Mouse (Mus musculus) liver, embryonic 11.5 days (tissue): ENCODE data around the gene Susd4. TPM values are rescaled to one million over a fixed set of nuclear protein-coding genes. Genes with fewer than 3 reads are reported as not detected.

ENCODE experiments used
- ATAC-seq: fragments of 200-750 bp; cut with Nextera tagmentation; replicated peaks from 2 replicates; pipeline ENCODE4 v1.8.0; 2017; ENCODE audit warnings: moderate number of reproducible peaks, mild to moderate bottlenecking, moderate TSS enrichment, moderate library complexity; ENCODE audit not compliant: low FRiP score
- DNase-seq: peaks from one replicate; pipeline ENCODE4 v3.0.0-alpha.2; 2017; ENCODE audit warnings: low spot score
- H3K27ac ChIP-seq: fragments of 300-500 bp; sonication (generic); 2 replicates; pipeline ENCODE4 v1.5.1; 2014; ENCODE audit warnings: mild to moderate bottlenecking, low read depth, low read length, control low read depth
- H3K27me3 ChIP-seq: fragments of 300-500 bp; sonication (generic); replicated peaks from 2 replicates; pipeline ENCODE4 v1.6.1; 2014; ENCODE audit warnings: low read length, mixed read lengths; ENCODE audit not compliant: control insufficient read depth, insufficient read depth
- H3K36me3 ChIP-seq: fragments of 300-500 bp; sonication (generic); 2 replicates; pipeline ENCODE4 v1.6.1; 2014; ENCODE audit warnings: mild to moderate bottlenecking, low read length, moderate library complexity, mixed read lengths; ENCODE audit not compliant: control insufficient read depth, insufficient read depth
- H3K4me1 ChIP-seq: fragments of 300-500 bp; sonication (generic); replicated peaks from 2 replicates; pipeline ENCODE4 v1.6.1; 2014; ENCODE audit warnings: low read length, mixed read lengths; ENCODE audit not compliant: control insufficient read depth, insufficient read depth
- H3K4me2 ChIP-seq: fragments of 300-500 bp; sonication (generic); 2 replicates; pipeline ENCODE4 v1.6.1; 2014; ENCODE audit warnings: mild to moderate bottlenecking, control low read depth, moderate library complexity
- H3K4me3 ChIP-seq: fragments of 300-500 bp; sonication (generic); 2 replicates; pipeline ENCODE4 v1.5.1; 2014; ENCODE audit warnings: low read depth, low read length, control low read depth
- H3K9ac ChIP-seq: fragments of 300-500 bp; sonication (generic); 2 replicates; pipeline ENCODE4 v1.6.1; 2014; ENCODE audit warnings: low read depth, low read length, control low read depth
- H3K9me3 ChIP-seq: fragments of 300-500 bp; sonication (generic); 2 replicates; pipeline ENCODE4 v1.6.1; 2016; ENCODE audit warnings: low read length, inconsistent platforms, mixed read lengths; ENCODE audit not compliant: control insufficient read depth
- WGBS: fragments of 180-500 bp; shearing (Covaris S2); extraction: QIAGEN DNeasy Blood & Tissue Kit; methylation state at CpG from one replicate; pipeline ENCODE4 v1.1.7; 2014; 5-methylcytosine and 5-hydroxymethylcytosine counted together
- polyA plus RNA-seq: library from polyadenylated mRNA; unstranded; fragments of >200 nt; fragmentation: Nextera tagmentation; extraction: Ambion mirVana; gene quantifications from 2 replicates; pipeline ENCODE4 v1.2.1, GENCODE M21; 2014

Gene Susd4
- polyA plus RNA-seq, 1 experiment from 2014 or later = 4.6 TPM

DNA sequence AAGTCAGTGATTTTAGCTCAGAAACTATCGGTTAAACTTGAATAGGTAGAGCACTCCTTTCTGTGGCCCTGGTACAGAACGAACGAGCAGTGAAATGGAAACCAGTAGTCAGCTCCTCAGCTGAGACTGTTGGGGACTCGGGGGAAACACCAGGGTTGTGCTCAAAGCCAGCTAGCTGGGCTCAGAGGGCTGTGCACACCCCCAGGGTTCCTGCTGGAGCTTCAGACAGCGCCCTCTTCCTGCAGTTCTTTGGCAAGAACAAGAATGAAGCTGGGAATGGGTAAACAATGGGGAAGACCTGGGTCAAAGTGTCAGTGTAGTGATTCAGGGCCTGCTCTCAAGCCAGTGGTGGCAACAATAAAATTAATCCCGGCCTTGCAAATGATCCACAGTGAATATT, 88.5 kb downstream of the Susd4 start:
- DNase-seq = no peak
- no peak for ATAC-seq
- Histone ChIP-seq H3K4me1 (no peaks in the 10 kb centered on the region), H3K9ac (no peak overlapping the region), H3K9me3 (no peaks in the 10 kb centered on the region), H3K36me3 (no peaks in the 10 kb centered on the region), H3K4me2 (no peak overlapping the region), H3K27ac (no peak overlapping the region), H3K4me3 (no peak overlapping the region), H3K27me3 (no peaks in the 10 kb centered on the region)
- WGBS = 65% methylated on average over 6 of the region's 6 CpGs

DNA sequence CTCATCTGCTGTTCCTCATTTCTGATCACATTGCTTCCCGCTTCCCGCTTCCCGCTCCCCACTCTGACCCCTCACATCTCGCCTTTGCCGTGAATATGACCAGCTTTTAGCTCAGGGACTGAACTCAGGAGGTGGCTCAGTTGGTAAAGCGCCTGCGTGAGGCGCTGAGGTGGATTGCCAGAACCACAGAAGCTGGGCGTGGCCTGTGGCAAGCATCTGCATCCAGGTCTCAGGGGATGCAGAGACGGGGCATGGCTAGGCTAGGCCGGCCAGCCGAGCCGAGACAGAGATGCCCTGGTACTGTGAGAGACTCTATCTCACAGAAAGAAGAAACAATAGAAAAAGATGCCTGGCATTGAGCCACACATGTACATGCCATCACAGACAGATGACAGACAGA, 93.0 kb downstream of the Susd4 start:
- Histone ChIP-seq H3K27ac (no peak overlapping the region), H3K9me3 (no peaks in the 10 kb centered on the region), H3K4me1 (no peaks in the 10 kb centered on the region), H3K4me3 (no peak overlapping the region), H3K9ac (no peak overlapping the region), H3K36me3 (no peaks in the 10 kb centered on the region), H3K4me2 (no peak overlapping the region), H3K27me3 (no peaks in the 10 kb centered on the region)
- 76% methylated on average over 13 of the region's 13 CpGs for WGBS
- ATAC-seq (no peak), DNase-seq (no peak)

DNA sequence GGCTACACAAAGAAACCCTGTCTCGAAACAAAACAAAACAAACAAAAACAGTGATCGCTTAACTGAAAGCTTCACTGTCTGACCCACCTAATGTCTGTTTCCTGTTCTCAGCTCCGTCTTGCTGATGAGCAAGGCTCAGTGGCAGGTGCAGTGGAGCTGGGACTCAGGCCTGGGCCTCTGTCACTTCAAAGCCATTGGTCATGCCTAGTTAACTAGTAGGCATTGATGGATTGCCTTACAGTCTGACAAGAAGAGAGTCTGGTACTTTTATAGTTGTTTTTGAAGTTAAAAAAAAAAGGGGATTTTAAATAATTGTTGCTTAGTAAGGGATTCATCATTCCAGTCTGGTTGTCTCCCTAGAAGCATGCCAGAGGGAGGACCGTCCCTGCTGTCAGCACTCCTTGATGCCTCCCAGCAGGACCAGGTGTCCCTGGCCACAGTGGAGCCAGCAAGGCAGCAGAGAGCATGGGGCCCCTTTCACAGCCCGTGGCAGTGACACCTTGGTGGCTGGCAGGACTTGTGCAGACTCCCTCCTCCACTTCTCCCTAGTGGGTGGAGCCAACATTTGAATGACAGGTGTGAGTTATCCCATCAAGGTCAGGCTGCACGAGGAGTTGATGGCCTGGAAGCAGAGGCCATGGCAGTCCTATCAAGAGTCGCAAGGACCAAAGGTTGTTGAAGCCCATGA, 98.2 kb downstream of the Susd4 start:
- DNase-seq (no peak), ATAC-seq (no peak)
- Histone ChIP-seq H3K4me2 (no peak overlapping the region), H3K36me3 (no peaks in the 10 kb centered on the region), H3K4me3 (no peak overlapping the region), H3K27me3 (no peaks in the 10 kb centered on the region), H3K27ac (no peak overlapping the region), H3K9me3 (no peaks in the 10 kb centered on the region), H3K9ac (no peak overlapping the region), H3K4me1 (no peaks in the 10 kb centered on the region)
- WGBS = 50% methylated on average over 7 of the region's 7 CpGs

DNA sequence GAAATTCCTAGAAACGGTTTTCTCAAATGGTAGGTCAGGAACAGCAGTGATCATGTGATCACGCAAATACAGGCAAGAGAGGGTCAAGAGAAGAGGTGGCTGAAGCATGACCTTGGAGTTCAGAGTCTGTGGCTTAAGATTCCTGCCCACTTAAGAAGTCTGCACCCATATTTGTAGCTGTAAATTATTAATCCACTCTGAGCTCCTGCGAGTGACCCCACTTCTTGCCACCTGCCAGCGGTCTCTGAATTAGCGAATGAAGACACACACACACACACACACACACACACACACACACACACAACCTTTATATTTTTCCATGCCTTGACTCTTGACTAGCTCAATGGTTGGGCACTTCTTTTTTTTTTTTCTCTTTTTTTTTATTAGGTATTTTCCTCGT, 99.7 kb downstream of the Susd4 start:
- H3K4me3 ChIP-seq = no peak overlapping the region
- no peak overlapping the region for H3K4me2 ChIP-seq
- H3K27ac ChIP-seq = no peak overlapping the region
- no peaks in the 10 kb centered on the region for H3K27me3 ChIP-seq
- no peaks in the 10 kb centered on the region for H3K36me3 ChIP-seq
- no peak overlapping the region for H3K9ac ChIP-seq
- H3K9me3 ChIP-seq = no peaks in the 10 kb centered on the region
- no peak for ATAC-seq
- DNase-seq = no peak
- no peaks in the 10 kb centered on the region for H3K4me1 ChIP-seq
- WGBS = 90% methylated on average over 6 of the region's 6 CpGs

DNA sequence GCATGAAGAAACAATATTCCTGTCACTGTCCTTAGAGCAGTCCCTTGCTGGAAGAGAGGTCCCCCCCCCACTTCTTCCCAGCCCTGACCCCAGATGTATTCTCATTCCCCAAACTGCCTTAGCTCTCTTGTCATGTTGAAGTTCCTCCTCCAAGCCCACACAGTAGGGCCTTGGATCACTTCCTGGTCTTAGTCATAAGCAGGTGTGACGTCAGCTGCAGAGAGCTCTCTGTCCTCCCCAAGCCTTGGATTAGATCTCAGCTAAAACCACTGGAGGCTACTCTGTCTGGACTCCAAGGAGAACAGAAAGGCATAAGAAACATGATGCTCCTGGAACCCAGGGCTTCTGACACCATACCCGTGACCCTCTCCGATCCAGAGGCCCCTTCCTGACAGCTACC, 104.2 kb downstream of the Susd4 start:
- Histone ChIP-seq H3K4me3 (no peak overlapping the region), H3K9me3 (peaks cover 4% of the 10 kb centered on the region; the same call in 1 of the 2 replicates), H3K4me1 (0 out of 2 replicates have a peak, but pooled peaks cover 2% of the 10 kb centered on the region), H3K4me2 (no peak overlapping the region), H3K27me3 (no peaks in the 10 kb centered on the region), H3K27ac (no peak overlapping the region), H3K9ac (no peak overlapping the region), H3K36me3 (no peaks in the 10 kb centered on the region)
- WGBS = 80% methylated on average over 3 of the region's 3 CpGs
- DNase-seq = no peak
- ATAC-seq = no peak

DNA sequence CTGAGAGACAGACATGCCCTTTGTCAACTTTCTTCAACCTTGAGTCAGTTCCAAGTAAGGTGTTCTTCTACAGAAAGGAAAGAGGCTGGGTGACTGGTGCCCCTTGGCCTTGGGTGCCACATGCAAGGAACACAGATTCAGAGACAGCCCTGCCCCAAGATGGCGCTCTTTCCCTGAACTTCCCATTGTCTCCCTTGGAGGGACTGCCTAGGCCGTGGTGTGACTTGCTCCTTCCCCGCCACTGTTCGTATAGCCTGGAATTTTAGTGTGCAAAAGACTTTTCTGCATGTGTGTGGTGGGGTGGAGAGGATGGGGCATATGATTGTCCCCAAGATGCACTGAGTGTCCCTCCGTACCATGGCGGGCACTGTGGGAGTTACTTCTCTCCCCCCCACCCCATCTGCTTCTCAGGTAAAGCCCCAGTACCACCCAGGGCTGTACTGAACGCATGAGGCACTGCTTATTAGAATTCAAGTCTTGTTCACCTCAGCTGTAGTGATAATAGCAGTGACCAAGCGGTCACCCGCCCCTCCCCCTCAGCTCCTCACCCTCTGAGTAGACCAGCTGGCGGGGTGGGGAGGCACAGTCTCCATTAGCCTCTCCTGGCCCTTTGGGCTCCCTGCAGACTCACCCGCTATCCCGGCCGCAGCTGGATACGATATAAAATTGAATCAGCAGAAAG, 104.9 kb downstream of the Susd4 start:
- Histone ChIP-seq H3K4me2 (no peak overlapping the region), H3K36me3 (no peaks in the 10 kb centered on the region), H3K27ac (no peak overlapping the region), H3K4me3 (no peak overlapping the region), H3K4me1 (0 out of 2 replicates have a peak, but pooled peaks cover 2% of the 10 kb centered on the region), H3K27me3 (no peaks in the 10 kb centered on the region), H3K9ac (no peak overlapping the region), H3K9me3 (peaks cover 4% of the 10 kb centered on the region; the same call in 1 of the 2 replicates)
- ATAC-seq = no peak
- WGBS = 66% methylated on average over 14 of the region's 14 CpGs
- no peak for DNase-seq

DNA sequence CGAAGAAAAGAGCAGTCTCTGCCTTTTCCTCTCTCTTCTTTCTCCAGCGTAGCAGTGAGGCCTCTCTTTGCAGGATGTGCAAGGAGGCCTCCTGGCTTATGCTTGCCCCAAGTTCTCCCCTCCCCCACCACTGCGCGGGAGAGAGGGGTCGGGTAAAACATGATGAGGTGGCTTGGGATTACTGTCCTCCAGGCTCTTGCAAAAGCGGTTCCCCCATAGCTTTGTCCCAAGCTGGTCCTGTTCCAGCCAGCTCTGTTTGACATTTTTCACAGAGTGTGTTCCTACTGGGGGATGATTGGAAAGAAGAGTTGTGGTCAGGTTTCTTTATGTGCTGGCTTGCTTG, 105.4 kb downstream of the Susd4 start:
- Histone ChIP-seq H3K27me3 (no peaks in the 10 kb centered on the region), H3K27ac (no peak overlapping the region), H3K4me1 (0 out of 2 replicates have a peak, but pooled peaks cover 2% of the 10 kb centered on the region), H3K4me2 (no peak overlapping the region), H3K9me3 (peaks cover 4% of the 10 kb centered on the region; the same call in 1 of the 2 replicates), H3K4me3 (no peak overlapping the region), H3K9ac (no peak overlapping the region), H3K36me3 (no peaks in the 10 kb centered on the region)
- DNase-seq (no peak), ATAC-seq (no peak)
- WGBS = 42% methylated on average over 6 of the region's 6 CpGs

DNA sequence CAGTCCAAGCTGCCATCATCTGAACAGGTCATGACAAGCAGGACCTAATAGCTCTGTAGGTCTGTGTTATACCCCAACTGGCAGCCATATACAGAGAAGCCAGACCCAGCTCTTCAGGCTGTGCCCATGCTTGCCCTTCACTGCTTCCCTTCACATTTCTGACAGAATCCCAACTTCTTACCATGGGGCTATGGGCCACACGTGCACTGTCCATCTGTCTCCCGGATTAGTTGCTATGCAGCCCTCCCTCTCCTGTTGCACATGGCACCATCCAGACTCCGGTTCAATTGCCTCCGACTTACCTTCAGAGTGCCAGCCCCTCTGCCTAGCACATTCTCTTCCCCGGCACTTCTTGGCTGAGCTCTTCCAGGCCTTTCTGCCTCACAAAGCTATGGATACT, 114.5 kb downstream of the Susd4 start:
- no peaks in the 10 kb centered on the region for H3K27me3 ChIP-seq
- DNase-seq = no peak
- no peak overlapping the region for H3K4me2 ChIP-seq
- H3K27ac ChIP-seq = no peak overlapping the region
- WGBS = 87% methylated on average over 5 of the region's 5 CpGs
- H3K9me3 ChIP-seq = no peaks in the 10 kb centered on the region
- H3K4me1 ChIP-seq = no peaks in the 10 kb centered on the region
- no peak overlapping the region for H3K4me3 ChIP-seq
- H3K36me3 ChIP-seq = no peaks in the 10 kb centered on the region
- no peak overlapping the region for H3K9ac ChIP-seq
- no peak for ATAC-seq

DNA sequence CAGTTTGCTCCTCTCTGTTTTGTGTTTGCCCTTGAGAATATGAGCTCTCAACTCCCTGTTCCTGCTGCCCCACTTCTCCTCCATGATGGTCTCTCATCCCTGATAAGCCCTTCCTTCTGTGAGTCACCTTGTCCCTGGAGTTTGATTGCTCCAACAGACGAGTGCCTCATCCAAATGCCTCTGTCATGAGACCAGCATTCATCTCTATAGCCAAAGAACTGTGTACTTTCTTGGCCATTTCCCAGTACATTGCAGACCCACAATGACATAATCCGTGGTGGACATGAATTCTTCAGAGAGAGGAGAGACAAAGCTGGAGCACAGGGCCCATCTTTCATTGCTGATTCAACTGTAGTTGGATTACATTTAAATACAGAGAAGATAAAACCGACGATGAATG, 115.1 kb downstream of the Susd4 start:
- Histone ChIP-seq H3K9me3 (no peaks in the 10 kb centered on the region), H3K27ac (no peak overlapping the region), H3K36me3 (no peaks in the 10 kb centered on the region), H3K4me3 (no peak overlapping the region), H3K27me3 (no peaks in the 10 kb centered on the region), H3K9ac (no peak overlapping the region), H3K4me2 (no peak overlapping the region), H3K4me1 (no peaks in the 10 kb centered on the region)
- WGBS = 78% methylated on average over 4 of the region's 4 CpGs
- ATAC-seq (no peak), DNase-seq (no peak)
